Mouse (Mus musculus) leukemia stem cell, adult 10-12 weeks (primary cell): ENCODE measurements around the gene Gm21095. TPM values are rescaled to one million over a fixed set of nuclear protein-coding genes. Genes with fewer than 3 reads are reported as not detected.

Experiments used
- polyA plus RNA-seq: library from polyadenylated mRNA; stranded (reverse); fragments of >175 nt; gene quantifications from 2 replicates; pipeline ENCODE4 v1.2.3, GENCODE M21; 2012; ENCODE audit warnings: low replicate concordance

Gene Gm21095
- polyA plus RNA-seq, result not detected in 2 replicates

DNA sequence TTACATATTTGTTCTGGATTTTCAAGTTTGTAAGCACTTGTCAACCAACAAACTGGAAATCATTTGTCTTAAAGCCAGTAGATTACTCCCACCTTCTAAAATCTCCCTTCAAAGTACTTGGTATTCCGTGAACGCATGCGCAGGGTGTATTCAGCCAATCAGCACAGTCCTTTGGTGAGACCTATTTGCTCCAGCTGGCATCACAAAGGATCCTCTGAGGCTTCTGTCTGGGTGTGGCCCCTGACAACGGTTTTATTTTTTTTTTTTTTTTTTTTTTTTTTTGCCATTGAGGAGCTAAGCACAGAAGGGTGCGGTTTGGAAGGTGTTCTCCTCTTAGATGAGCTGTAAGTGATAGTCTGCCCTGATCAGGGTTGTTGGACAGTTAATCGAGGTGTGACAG is at the start of gene Gm21095:
Gm21095 (plus strand) TSS at position 301 of the 400 bp plus-strand sequence.

